ENCODE assay signal across 7 mouse cellular contexts in the genomic region with DNA sequence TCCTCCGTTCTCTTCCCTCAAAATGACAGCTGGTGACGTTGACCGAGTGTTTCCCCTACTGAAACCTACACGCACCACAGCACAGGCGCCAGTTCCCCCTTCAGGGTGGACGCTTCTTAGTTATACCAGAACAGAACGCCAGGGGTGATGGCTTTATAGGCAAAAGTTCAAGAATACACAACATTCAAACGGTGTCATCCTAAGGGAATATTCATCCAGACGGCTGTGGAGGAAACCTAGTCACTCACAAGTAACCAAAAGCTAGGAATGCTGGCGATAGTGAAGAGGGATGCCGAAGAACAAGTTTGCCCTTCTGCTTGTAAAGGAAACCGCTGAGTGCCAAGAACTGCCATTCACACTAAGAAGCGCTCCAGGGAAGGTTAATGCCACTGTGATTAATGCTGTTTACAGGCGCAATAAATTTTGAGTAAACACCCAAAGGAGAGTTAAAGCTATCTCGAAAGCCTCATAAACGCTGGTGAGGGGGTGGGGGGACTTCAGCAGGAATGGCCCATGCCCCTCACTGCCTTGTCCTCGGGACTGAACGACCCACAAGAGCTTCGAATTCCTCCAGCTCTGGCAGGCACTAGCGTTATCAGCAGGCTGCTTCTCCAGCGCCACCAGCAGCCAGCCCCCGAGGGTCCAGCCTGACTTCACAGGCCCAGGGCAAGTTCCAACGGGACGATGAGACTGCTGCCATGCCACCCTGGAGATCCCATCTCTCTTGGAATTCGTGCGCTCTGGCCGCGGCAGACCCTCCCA. TPM values are rescaled to one million over a fixed set of nuclear protein-coding genes. Genes with fewer than 3 reads are reported as not detected.
DNase-seq lines count a peak whose midpoint lies in the region; ATAC-seq and TF ChIP-seq lines count a peak whose summit lies in the region.

No protein-coding gene starts in this region.

- no peak for TF ChIP-seq POLR2A in bone marrow, adult 2 months (IDR thresholded peaks at IDR 0.05; ENCODE audit: borderline replicate concordance, control insufficient read depth, low read depth, low read length)
- no peak for TF ChIP-seq POLR2A in liver, adult 2 months (IDR thresholded peaks at IDR 0.05; ENCODE audit: extremely low read depth, insufficient read depth, low read length)
- TF ChIP-seq POLR2A in thymus, adult 2 months (IDR thresholded peaks at IDR 0.05; ENCODE audit: control insufficient read depth, extremely low read depth, insufficient read depth, low read length, poor library complexity), result no peak

- H3K9ac ChIP-seq in liver, adult 2 months (ENCODE audit: low read depth, low read length), result peak overlapping the region; percentile 72
- H3K9ac ChIP-seq in midbrain, embryonic 16.5 days (ENCODE audit: low read depth, low read length), result no peak overlapping the region; the same call in 1 of the 2 replicates

- peak; percentile 23; the same call in 1 of the 2 replicates for TF ChIP-seq CTCF in bone marrow, adult 2 months (IDR thresholded peaks at IDR 0.05; ENCODE audit: control insufficient read depth, insufficient read depth, low read length)
- 0 out of 2 replicates have a peak, but pooled peaks have one; percentile 17 for TF ChIP-seq CTCF in liver, adult 2 months (IDR thresholded peaks at IDR 0.05; ENCODE audit: low read depth, low read length)
- no peak for TF ChIP-seq CTCF in thymus, adult 2 months (IDR thresholded peaks at IDR 0.05; ENCODE audit: borderline replicate concordance, control insufficient read depth, extremely low read depth, insufficient read depth, low read length, poor library complexity)

- peaks cover 10% of the 10 kb centered on the region; the same call in 1 of the 2 replicates for H3K27me3 ChIP-seq in forebrain, embryonic 10.5 days (ENCODE audit: poor library complexity, severe bottlenecking)
- no peaks in the 10 kb centered on the region for H3K27me3 ChIP-seq in hindbrain, embryonic 10.5 days (ENCODE audit: insufficient read depth, poor library complexity, severe bottlenecking)
- H3K27me3 ChIP-seq in liver, adult 2 months (ENCODE audit: control insufficient read depth, insufficient read depth, low read length), result no peaks in the 10 kb centered on the region
- H3K27me3 ChIP-seq in midbrain, embryonic 16.5 days (ENCODE audit: control insufficient read depth, insufficient read depth, low read depth, low read length), result no peaks in the 10 kb centered on the region; the same call in 1 of the 2 replicates
- H3K27me3 ChIP-seq in thymus, adult 2 months (ENCODE audit: control insufficient read depth, insufficient read depth, low read length), result no peaks in the 10 kb centered on the region

- peak overlapping the region; percentile 98 for H3K4me2 ChIP-seq in midbrain, embryonic 16.5 days (ENCODE audit: low read length)

- H3K4me3 ChIP-seq in bone marrow, adult 2 months (replicated peaks; ENCODE audit: control insufficient read depth, low read depth, low read length), result peak overlapping the region; percentile 64
- peak overlapping the region; percentile 82 for H3K4me3 ChIP-seq in forebrain, embryonic 10.5 days
- H3K4me3 ChIP-seq in hindbrain, embryonic 10.5 days, result peak overlapping the region; percentile 86
- peak overlapping the region; percentile 92 for H3K4me3 ChIP-seq in liver, adult 2 months (ENCODE audit: insufficient read depth, low read depth, low read length)
- peak overlapping the region; percentile 80 for H3K4me3 ChIP-seq in midbrain, embryonic 16.5 days (ENCODE audit: low read depth, low read length)
- H3K4me3 ChIP-seq in thymus, adult 2 months (ENCODE audit: control insufficient read depth, insufficient read depth, low read length), result peak overlapping the region; percentile 90

- peaks cover 12% of the 10 kb centered on the region; the same call in 1 of the 2 replicates for H3K79me2 ChIP-seq in liver, adult 2 months (ENCODE audit: control insufficient read depth, insufficient read depth, low read length)

- H3K27ac ChIP-seq in bone marrow, adult 2 months (ENCODE audit: control insufficient read depth, insufficient read depth, low read depth, low read length, poor library complexity), result peak overlapping the region; percentile 97
- peak overlapping the region; percentile 99 for H3K27ac ChIP-seq in forebrain, embryonic 10.5 days
- H3K27ac ChIP-seq in hindbrain, embryonic 10.5 days, result peak overlapping the region; percentile 99
- no peak overlapping the region; the same call in 1 of the 2 replicates for H3K27ac ChIP-seq in liver, adult 2 months (replicated peaks; ENCODE audit: insufficient read depth, low read depth, low read length)
- H3K27ac ChIP-seq in midbrain, embryonic 16.5 days (ENCODE audit: low read length), result no peak overlapping the region
- no peak overlapping the region for H3K27ac ChIP-seq in thymus, adult 2 months (ENCODE audit: control insufficient read depth, insufficient read depth, low read length)

- H3K9me3 ChIP-seq in forebrain, embryonic 10.5 days, result no peaks in the 10 kb centered on the region
- no peaks in the 10 kb centered on the region for H3K9me3 ChIP-seq in hindbrain, embryonic 10.5 days
- H3K9me3 ChIP-seq in midbrain, embryonic 16.5 days (replicated peaks; ENCODE audit: control insufficient read depth, low read length, poor library complexity, severe bottlenecking), result no peaks in the 10 kb centered on the region

- H3K36me3 ChIP-seq in forebrain, embryonic 10.5 days (replicated peaks), result no peaks in the 10 kb centered on the region
- no peaks in the 10 kb centered on the region for H3K36me3 ChIP-seq in hindbrain, embryonic 10.5 days
- H3K36me3 ChIP-seq in liver, adult 2 months (ENCODE audit: control insufficient read depth, insufficient read depth, low read length), result no peaks in the 10 kb centered on the region
- H3K36me3 ChIP-seq in midbrain, embryonic 16.5 days (ENCODE audit: control insufficient read depth, insufficient read depth, low read length), result no peaks in the 10 kb centered on the region
- H3K36me3 ChIP-seq in thymus, adult 2 months (ENCODE audit: control insufficient read depth, insufficient read depth, low read length), result no peaks in the 10 kb centered on the region

- peak; percentile 65 for DNase-seq in MN1 (ENCODE audit: low spot score)
- DNase-seq in forebrain, embryonic 10.5 days (ENCODE audit: extremely low spot score, low spot score), result peak; percentile 38
- DNase-seq in hindbrain, embryonic 10.5 days (ENCODE audit: low spot score), result peak; percentile 56
- DNase-seq in liver, adult 2 months (ENCODE audit: extremely low read depth, low read depth, low spot score), result peak; percentile 39
- peak; percentile 13 for DNase-seq in thymus, adult 2 months

- H3K4me1 ChIP-seq in bone marrow, adult 2 months (ENCODE audit: control insufficient read depth, insufficient read depth, low read length), result peaks cover 1% of the 10 kb centered on the region; the same call in 1 of the 2 replicates
- peaks cover 23% of the 10 kb centered on the region for H3K4me1 ChIP-seq in forebrain, embryonic 10.5 days
- H3K4me1 ChIP-seq in hindbrain, embryonic 10.5 days (replicated peaks), result peaks cover 20% of the 10 kb centered on the region
- H3K4me1 ChIP-seq in liver, adult 2 months (ENCODE audit: control insufficient read depth, insufficient read depth, low read length), result peaks cover 10% of the 10 kb centered on the region
- peaks cover 13% of the 10 kb centered on the region for H3K4me1 ChIP-seq in midbrain, embryonic 16.5 days (ENCODE audit: control insufficient read depth, insufficient read depth, low read length)
- H3K4me1 ChIP-seq in thymus, adult 2 months (replicated peaks; ENCODE audit: control insufficient read depth, insufficient read depth, low read length), result peaks cover 11% of the 10 kb centered on the region

- WGBS in bone marrow, adult 2 months, result 1% methylated on average over 28 of the region's 28 CpGs
- WGBS in forebrain, embryonic 10.5 days, result 4% methylated on average over 28 of the region's 28 CpGs
- WGBS in hindbrain, embryonic 10.5 days, result 2% methylated on average over 28 of the region's 28 CpGs
- 6% methylated on average over 28 of the region's 28 CpGs for WGBS in liver, adult 2 months
- WGBS in midbrain, embryonic 16.5 days, result 4% methylated on average over 28 of the region's 28 CpGs
- 3% methylated on average over 28 of the region's 28 CpGs for WGBS in thymus, adult 2 months

- ATAC-seq in midbrain, embryonic 16.5 days, result peak; percentile 16; the same call in 1 of the 2 replicates

RNA-seq across cellular contexts. Expression of a gene that starts 2.0 kb away (rescaled TPM):
- 6.9 and 31.4 TPM in 2 replicates for polyA plus RNA-seq in bone marrow, adult 2 months (2011; ENCODE audit: insufficient read depth, insufficient read length, low replicate concordance, missing spikeins)
- 40.8 and 44.3 TPM in 2 replicates for polyA plus RNA-seq in forebrain, embryonic 10.5 days (2016; fragmentation: Nextera tagmentation; extraction: Ambion mirVana)
- polyA plus RNA-seq in hindbrain, embryonic 10.5 days (2016; fragmentation: Nextera tagmentation; extraction: Ambion mirVana), result 38.7 and 52.9 TPM in 2 replicates
- total RNA-seq in liver, adult 2 months (2014; rRNA removed), result 25.7 and 27.9 TPM in 2 replicates
- polyA plus RNA-seq in liver, adult 2 months (2012; rRNA removed), result 5.4 and 5.9 TPM in 2 replicates
- 17.6 and 18.9 TPM in 2 replicates for polyA plus RNA-seq in midbrain, embryonic 16.5 days (2015; fragmentation: Nextera tagmentation; extraction: Ambion mirVana)
- polyA plus RNA-seq in thymus, adult 2 months (2012; rRNA removed), result 25.7 and 30.3 TPM in 2 replicates

Comparison
In these comparisons a context has a peak if more than half of its experiments do, and no peak if none do; other contexts are left out.
1. DNase-seq: peak in every context shown above with its lines; median percentile 65 in MN1; 56 in hindbrain, embryonic 10.5 days; 39 in liver, adult 2 months; 38 in forebrain, embryonic 10.5 days; 13 in thymus, adult 2 months.
2. H3K27ac ChIP-seq: peak in bone marrow, adult 2 months (single experiment), forebrain, embryonic 10.5 days (single experiment) and hindbrain, embryonic 10.5 days (single experiment); none in liver, adult 2 months (single experiment), midbrain, embryonic 16.5 days (single experiment) and thymus, adult 2 months (single experiment).
3. Peak in every context shown above with its lines, with median percentiles within 50 percentile points of each other: H3K4me3 ChIP-seq.